Mouse (Mus musculus) forelimb bud, embryonic 11.5 days (tissue): ENCODE measurements around the gene Comtd1.

Experiments
- DNase-seq: peaks from one replicate; pipeline ENCODE4 v3.0.0-alpha.2; 2012; ENCODE audit warnings: low read depth, low spot score

The Comtd1 gene

GRCm38 (mm10) chr14:21838336-21839017 is 10.3 kb downstream of the Comtd1 start:
- no peak for DNase-seq

- no peak for DNase-seq
These were observed 16.9 kb downstream of the Comtd1 start for GRCm38 (mm10) chr14:21831830-21832403.

- DNase-seq = peak; percentile 94
These were observed 17.7 kb downstream of the Comtd1 start for GRCm38 (mm10) chr14:21830876-21831767.

GRCm38 (mm10) chr14:21825786-21826491 is 22.8 kb downstream of the Comtd1 start:
- DNase-seq = no peak

DNA sequence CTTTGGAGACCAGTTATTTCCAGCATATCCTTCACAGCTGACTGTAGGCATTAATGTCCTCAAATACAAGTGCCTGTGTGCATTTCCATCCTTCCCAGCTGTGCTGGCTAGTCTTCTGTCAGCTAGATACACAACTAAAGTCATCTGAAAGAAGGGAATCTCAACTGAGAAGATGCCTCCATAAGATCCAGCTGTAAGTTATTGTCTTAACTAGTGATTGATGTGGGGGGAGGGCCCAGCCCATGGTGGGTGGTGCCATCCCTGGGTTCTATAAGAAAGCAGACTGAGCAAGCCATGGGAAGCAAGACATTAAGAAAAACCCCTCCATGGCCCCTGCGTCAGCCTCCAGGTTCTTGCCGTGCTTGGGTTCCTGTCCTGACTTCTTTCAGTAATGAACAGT is 23.8 kb downstream of the Comtd1 start, which contains the start of gene Vdac2:
Vdac2 (plus strand) TSS at position 301 of the 400 bp plus-strand sequence.
- no peak for DNase-seq

GRCm38 (mm10) chr14:21823897-21824296 is 24.9 kb downstream of the Comtd1 start:
- no peak for DNase-seq

DNA sequence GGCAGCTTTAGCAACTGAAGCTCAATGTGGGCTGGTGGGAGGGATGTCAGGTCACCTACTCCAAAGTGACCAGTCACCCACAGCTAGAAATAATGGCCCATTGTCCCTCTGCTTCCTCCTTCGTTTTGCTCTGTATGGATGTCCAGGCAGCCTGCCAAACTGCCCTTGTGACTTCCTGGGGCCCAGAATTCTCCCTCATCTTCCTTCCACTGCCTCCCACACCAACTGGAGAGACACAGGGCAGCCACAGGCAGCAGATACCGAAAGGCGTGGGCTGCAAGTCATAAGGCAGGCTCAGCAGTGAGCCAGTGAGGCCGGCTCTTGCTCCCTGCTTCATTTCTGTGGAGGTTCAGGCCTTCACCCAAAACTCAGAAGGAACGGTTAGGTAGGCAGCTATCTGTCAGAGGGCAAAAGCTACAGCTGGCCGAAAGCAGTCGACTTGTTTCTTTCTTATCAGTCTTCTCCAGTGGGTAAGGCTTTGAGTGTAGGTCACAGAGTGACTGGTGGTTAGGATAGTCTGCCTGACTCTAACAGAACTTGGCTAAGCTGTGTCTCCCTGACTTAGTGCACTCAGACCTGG is 25.9 kb downstream of the Comtd1 start:
- DNase-seq = no peak

DNA sequence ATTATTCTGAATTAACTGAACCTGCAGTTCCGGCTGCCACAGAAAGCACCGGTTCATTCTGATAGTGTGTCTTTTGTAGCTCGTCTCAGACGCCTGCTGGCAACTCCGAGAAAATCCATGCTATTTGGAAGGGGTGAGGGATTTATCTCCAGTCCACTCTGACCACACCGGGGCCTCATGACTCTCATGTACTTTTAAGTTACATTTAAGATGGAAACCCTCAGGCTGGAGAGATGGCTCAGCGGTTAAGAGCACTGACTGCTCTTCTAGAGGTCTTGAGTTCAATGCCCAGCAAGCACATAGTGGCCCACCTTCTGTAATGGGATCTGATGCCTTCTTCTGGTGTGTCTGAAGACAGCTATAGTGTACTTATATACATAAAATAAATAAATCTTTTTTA is 26.5 kb downstream of the Comtd1 start:
- DNase-seq = no peak

DNA sequence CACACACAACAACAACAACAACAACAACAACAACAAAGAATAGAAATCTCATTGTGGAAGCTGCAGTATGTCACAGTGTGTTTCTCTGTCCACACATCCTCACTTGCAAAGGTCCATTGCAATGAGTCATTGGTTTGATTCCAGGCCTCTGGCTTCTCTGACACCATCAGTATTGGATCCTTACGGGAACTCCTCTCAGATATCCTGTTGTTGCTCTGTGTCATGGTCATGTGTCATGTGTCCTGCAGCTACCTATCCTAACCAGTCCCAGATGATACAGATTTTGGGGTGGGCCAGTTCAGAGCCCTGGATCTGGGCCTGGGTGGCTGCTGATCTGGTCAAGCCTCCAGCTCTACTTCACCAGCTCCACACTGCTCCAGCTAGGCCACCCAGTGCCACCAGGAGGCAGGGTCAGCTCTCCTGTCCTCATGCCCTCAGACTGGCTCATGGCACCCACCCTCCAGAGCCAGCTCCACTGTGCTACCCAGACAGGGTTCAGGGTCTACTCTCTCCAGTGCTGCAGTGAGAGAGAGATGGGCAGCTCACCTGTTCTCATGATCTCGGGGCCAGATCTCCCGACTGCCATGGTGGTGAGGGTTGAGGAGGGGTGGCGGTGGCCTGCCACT is 27.8 kb downstream of the Comtd1 start:
- no peak for DNase-seq

GRCm38 (mm10) chr14:21817453-21817852 is 31.3 kb downstream of the Comtd1 start:
- DNase-seq = no peak

DNA sequence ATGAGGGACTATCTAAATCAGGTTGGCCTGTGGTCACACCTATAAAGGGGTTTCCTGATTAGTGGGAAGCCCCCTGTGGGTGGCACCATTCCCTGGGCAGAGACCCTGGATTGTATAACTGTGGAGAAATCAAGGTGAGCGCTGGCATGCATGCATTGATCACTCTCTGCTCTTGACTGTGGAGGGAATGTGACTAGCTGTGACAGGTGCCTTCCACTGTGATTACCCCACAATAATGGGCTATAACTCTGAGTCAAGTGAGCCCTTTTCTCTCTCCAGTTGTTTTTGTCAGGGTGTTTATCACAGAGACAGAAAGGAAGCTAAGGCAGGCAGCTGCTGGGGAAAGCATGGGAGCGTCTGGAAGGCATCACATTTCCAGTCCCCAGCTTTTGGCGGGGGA is 32.5 kb downstream of the Comtd1 start:
- no peak for DNase-seq

DNA sequence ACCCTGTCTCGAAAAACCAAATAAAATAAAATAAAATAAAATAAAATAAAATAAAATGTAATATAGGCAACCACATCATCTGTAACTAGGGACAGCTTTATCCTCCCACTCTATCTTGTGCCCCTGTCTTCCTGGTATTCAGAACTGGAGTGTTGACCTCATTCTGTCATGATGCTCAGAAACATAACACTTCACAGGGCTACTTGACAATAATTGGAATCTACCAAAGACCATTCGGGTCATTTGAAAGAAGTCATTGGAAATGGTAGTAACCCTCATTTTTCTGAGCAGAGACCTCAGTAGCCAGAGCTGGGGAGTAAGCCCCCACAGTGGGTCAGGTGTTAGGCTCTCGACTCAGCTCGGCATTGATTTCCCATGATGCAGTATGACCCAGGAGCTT is 34.2 kb downstream of the Comtd1 start:
- DNase-seq = no peak

GRCm38 (mm10) chr14:21813847-21814246 is 34.9 kb downstream of the Comtd1 start:
- no peak for DNase-seq

DNA sequence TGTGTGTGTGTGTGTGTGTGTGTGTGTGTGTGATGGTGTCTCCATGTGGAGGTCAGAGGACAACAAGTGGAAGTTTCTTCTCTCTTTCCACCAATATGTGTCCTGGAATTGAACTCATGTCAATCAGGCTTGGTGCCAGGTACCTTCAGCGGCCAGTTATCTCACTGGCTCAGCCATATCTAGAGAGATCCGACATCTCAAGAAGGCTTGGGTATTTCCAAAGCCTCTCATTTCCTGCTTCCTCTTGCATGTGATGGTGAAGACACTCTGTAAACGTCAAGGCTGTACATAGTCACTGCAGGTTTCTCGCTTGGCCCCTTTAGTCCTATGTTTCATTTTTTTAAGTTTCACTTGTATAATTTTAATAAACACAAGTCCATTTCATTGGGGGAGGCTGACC is 35.6 kb downstream of the Comtd1 start:
- DNase-seq = no peak

DNA sequence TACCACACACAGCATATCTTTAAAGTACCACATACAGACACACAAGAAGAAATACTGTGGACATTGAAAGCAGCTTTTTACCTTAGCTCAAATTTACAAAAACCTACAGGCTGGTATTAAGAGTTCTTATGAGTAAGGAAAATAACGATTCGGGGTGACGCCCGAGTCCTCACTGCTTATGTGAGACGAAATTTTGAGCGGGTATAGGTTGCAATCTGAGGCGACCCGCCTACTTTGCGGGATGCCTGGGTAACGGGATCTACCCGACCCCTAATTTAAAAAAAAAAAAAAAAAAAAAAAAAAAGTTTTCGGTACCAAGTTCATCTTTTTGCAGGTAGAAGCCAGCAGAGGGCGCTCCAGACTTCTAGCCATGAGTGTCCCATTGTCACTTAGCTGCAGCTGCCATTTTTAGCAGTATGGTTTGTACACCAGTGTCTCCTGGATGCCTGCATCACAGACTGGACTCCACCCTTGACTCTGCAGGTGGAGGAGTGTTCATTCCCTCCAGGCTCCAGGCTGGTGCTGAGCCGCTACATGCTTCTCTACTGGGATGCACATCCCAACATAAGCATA is 36.1 kb downstream of the Comtd1 start:
- peak; percentile 59 for DNase-seq

GRCm38 (mm10) chr14:21811744-21812393 is 36.9 kb downstream of the Comtd1 start:
- no peak for DNase-seq

DNA sequence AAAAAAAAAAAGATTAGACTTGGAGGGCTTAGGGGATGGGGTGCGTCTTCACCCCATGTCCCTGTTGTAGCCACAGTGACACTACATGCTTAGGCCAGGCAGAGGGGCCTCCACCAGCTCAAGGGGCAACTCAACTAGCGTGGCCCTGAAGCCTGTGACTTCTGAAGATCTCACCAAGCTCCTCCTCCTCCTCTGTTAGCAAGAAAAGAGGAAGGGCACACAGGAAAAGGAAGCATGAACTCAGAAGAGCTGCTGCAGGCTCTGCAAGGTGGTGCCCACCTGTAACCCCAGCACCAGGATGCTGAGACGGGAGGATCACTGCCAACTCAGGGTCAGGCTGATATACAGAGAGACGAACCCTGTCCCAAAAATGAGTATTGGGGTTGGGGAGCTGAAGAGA is 37.5 kb downstream of the Comtd1 start:
- no peak for DNase-seq

GRCm38 (mm10) chr14:21809418-21809817 is 39.4 kb downstream of the Comtd1 start:
- DNase-seq = no peak

DNA sequence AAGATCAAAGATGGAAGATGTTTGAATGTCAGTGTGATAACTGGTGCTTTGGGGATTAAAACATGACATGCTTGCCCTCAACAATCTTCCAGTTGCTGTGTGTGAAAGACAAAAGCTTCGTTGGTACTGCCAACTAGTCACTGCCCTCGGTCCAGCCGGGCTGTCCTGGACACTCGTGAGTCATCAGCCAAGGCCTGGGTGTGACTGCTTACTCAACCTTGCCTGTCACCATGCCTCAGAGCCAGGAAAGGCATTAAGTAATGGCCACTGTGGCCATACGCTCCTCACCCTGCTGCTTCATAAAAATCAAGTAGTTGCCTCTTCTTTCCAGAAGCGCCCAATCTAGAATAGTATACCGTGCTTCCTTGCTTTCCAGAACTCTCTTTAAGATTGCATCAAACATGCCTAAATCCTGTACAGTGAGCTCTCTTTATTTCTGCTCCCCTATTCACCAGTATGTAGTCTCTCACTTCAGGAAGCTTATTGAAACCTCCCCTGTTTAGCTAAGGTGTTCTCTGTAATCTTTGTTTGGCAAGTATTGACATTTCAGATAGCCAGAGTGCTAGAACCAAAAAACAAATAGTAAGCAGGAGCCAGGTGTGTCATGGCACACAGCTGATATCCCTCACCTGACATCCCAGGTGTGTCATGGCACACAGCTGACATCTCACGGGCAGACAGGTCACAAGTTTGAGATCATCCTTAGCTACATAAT is 40.4 kb downstream of the Comtd1 start:
- no peak for DNase-seq
